Mouse (Mus musculus): ENCODE data around the gene Klk1b8. TPM values are rescaled to one million over a fixed set of nuclear protein-coding genes. Genes with fewer than 3 reads are reported as not detected.
A peak's percentile ranks its signal among the peaks of the same experiment; 100 is the strongest.

The Klk1b8 gene
- not detected in 2 replicates for polyA plus RNA-seq (2014; fragmentation: Nextera tagmentation; extraction: Ambion mirVana)

GRCm38 (mm10) chr7:43950364-43950763 lies at the start of gene Klk1b8:
TSS of gene Klk1b8 (plus strand) at chr7:43950664.
- 81% methylated on average over 2 of the region's 2 CpGs for WGBS
- H3K9ac ChIP-seq (ENCODE audit: low read depth, low read length) = no peak within 1 kb of the TSS
- no peak for ATAC-seq (ENCODE audit: low FRiP score, low TSS enrichment)
- H3K4me3 ChIP-seq (ENCODE audit: low read length) = no peak within 1 kb of the TSS
- H3K4me2 ChIP-seq (replicated peaks; ENCODE audit: low read depth, low read length) = no peak within 1 kb of the TSS
- H3K36me3 ChIP-seq (ENCODE audit: control insufficient read depth, insufficient read depth, low read length) = no peaks in the 10 kb centered on the region
- no peak within 1 kb of the TSS for H3K27ac ChIP-seq (ENCODE audit: low read depth, low read length)
- no peaks in the 10 kb centered on the region for H3K27me3 ChIP-seq (ENCODE audit: control insufficient read depth, insufficient read depth, low read length)
- H3K9me3 ChIP-seq (ENCODE audit: control insufficient read depth, low read length) = no peaks in the 10 kb centered on the region
- no peaks in the 10 kb centered on the region for H3K4me1 ChIP-seq (ENCODE audit: control insufficient read depth, insufficient read depth, low read length)

GRCm38 (mm10) chr7:43914821-43915220 lies 35.6 kb upstream of the Klk1b8 start:
- ATAC-seq (ENCODE audit: low FRiP score, low TSS enrichment) = no peak
- no peak overlapping the region for H3K4me3 ChIP-seq (ENCODE audit: low read length)

GRCm38 (mm10) chr7:43918426-43918825 lies 32.0 kb upstream of the Klk1b8 start:
- Histone ChIP-seq H3K4me2 (replicated peaks; ENCODE audit: low read depth, low read length) (no peak overlapping the region), H3K9ac (ENCODE audit: low read depth, low read length) (no peak overlapping the region), H3K27me3 (ENCODE audit: control insufficient read depth, insufficient read depth, low read length) (no peaks in the 10 kb centered on the region), H3K27ac (ENCODE audit: low read depth, low read length) (no peak overlapping the region), H3K4me3 (ENCODE audit: low read length) (no peak overlapping the region), H3K36me3 (ENCODE audit: control insufficient read depth, insufficient read depth, low read length) (no peaks in the 10 kb centered on the region), H3K4me1 (ENCODE audit: control insufficient read depth, insufficient read depth, low read length) (no peaks in the 10 kb centered on the region), H3K9me3 (ENCODE audit: control insufficient read depth, low read length) (no peaks in the 10 kb centered on the region)
- ATAC-seq (ENCODE audit: low FRiP score, low TSS enrichment) = no peak
- WGBS = 74% methylated on average over 13 of the region's 13 CpGs

More at GRCm38 (mm10) chr7:43914821-43915220, 35.6 kb upstream of the Klk1b8 start:
- Histone ChIP-seq H3K27me3 (ENCODE audit: control insufficient read depth, insufficient read depth, low read length) (no peaks in the 10 kb centered on the region), H3K9me3 (ENCODE audit: control insufficient read depth, low read length) (no peaks in the 10 kb centered on the region), H3K9ac (ENCODE audit: low read depth, low read length) (no peak overlapping the region), H3K4me1 (ENCODE audit: control insufficient read depth, insufficient read depth, low read length) (no peaks in the 10 kb centered on the region), H3K36me3 (ENCODE audit: control insufficient read depth, insufficient read depth, low read length) (no peaks in the 10 kb centered on the region), H3K4me2 (replicated peaks; ENCODE audit: low read depth, low read length) (no peak overlapping the region), H3K27ac (ENCODE audit: low read depth, low read length) (no peak overlapping the region)
- 68% methylated on average over 9 of the region's 9 CpGs for WGBS

- no peaks in the 10 kb centered on the region for H3K27me3 ChIP-seq (ENCODE audit: control insufficient read depth, insufficient read depth, low read length)
- H3K9ac ChIP-seq (ENCODE audit: low read depth, low read length) = no peak overlapping the region
- H3K27ac ChIP-seq (ENCODE audit: low read depth, low read length) = no peak overlapping the region
- 64% methylated on average over 8 of the region's 8 CpGs for WGBS
- no peaks in the 10 kb centered on the region for H3K36me3 ChIP-seq (ENCODE audit: control insufficient read depth, insufficient read depth, low read length)
- H3K4me3 ChIP-seq (ENCODE audit: low read length) = no peak overlapping the region
- no peaks in the 10 kb centered on the region for H3K4me1 ChIP-seq (ENCODE audit: control insufficient read depth, insufficient read depth, low read length)
- no peak overlapping the region for H3K4me2 ChIP-seq (replicated peaks; ENCODE audit: low read depth, low read length)
- ATAC-seq (ENCODE audit: low FRiP score, low TSS enrichment) = no peak
- no peaks in the 10 kb centered on the region for H3K9me3 ChIP-seq (ENCODE audit: control insufficient read depth, low read length)
Observed at GRCm38 (mm10) chr7:43918871-43919270, 31.6 kb upstream of the Klk1b8 start.

- Histone ChIP-seq H3K4me2 (replicated peaks; ENCODE audit: low read depth, low read length) (no peak overlapping the region), H3K27me3 (ENCODE audit: control insufficient read depth, insufficient read depth, low read length) (no peaks in the 10 kb centered on the region), H3K4me1 (ENCODE audit: control insufficient read depth, insufficient read depth, low read length) (no peaks in the 10 kb centered on the region), H3K27ac (ENCODE audit: low read depth, low read length) (no peak overlapping the region), H3K4me3 (ENCODE audit: low read length) (no peak overlapping the region), H3K9ac (ENCODE audit: low read depth, low read length) (no peak overlapping the region), H3K9me3 (ENCODE audit: control insufficient read depth, low read length) (no peaks in the 10 kb centered on the region), H3K36me3 (ENCODE audit: control insufficient read depth, insufficient read depth, low read length) (no peaks in the 10 kb centered on the region)
- peak; percentile 93 for ATAC-seq (ENCODE audit: low FRiP score, low TSS enrichment)
- 31% methylated on average over 14 of the region's 14 CpGs for WGBS
Observed at GRCm38 (mm10) chr7:43919559-43920451, 30.7 kb upstream of the Klk1b8 start.

- Histone ChIP-seq H3K9ac (ENCODE audit: low read depth, low read length) (no peak overlapping the region), H3K9me3 (ENCODE audit: control insufficient read depth, low read length) (no peaks in the 10 kb centered on the region), H3K4me1 (ENCODE audit: control insufficient read depth, insufficient read depth, low read length) (no peaks in the 10 kb centered on the region), H3K27ac (ENCODE audit: low read depth, low read length) (no peak overlapping the region), H3K4me2 (replicated peaks; ENCODE audit: low read depth, low read length) (no peak overlapping the region), H3K36me3 (ENCODE audit: control insufficient read depth, insufficient read depth, low read length) (no peaks in the 10 kb centered on the region), H3K27me3 (ENCODE audit: control insufficient read depth, insufficient read depth, low read length) (no peaks in the 10 kb centered on the region), H3K4me3 (ENCODE audit: low read length) (no peak overlapping the region)
- WGBS = 92% methylated on average over 3 of the region's 3 CpGs
- no peak for ATAC-seq (ENCODE audit: low FRiP score, low TSS enrichment)
Observed at GRCm38 (mm10) chr7:43920582-43920981, 29.9 kb upstream of the Klk1b8 start.

- no peaks in the 10 kb centered on the region for H3K27me3 ChIP-seq (ENCODE audit: control insufficient read depth, insufficient read depth, low read length)
- H3K36me3 ChIP-seq (ENCODE audit: control insufficient read depth, insufficient read depth, low read length) = no peaks in the 10 kb centered on the region
- H3K9me3 ChIP-seq (ENCODE audit: control insufficient read depth, low read length) = no peaks in the 10 kb centered on the region
- no peak overlapping the region for H3K4me2 ChIP-seq (replicated peaks; ENCODE audit: low read depth, low read length)
- H3K27ac ChIP-seq (ENCODE audit: low read depth, low read length) = no peak overlapping the region
- no peak overlapping the region for H3K4me3 ChIP-seq (ENCODE audit: low read length)
- H3K9ac ChIP-seq (ENCODE audit: low read depth, low read length) = no peak overlapping the region
- ATAC-seq (ENCODE audit: low FRiP score, low TSS enrichment) = no peak
- WGBS = 78% methylated on average over 6 of the region's 6 CpGs
- no peaks in the 10 kb centered on the region for H3K4me1 ChIP-seq (ENCODE audit: control insufficient read depth, insufficient read depth, low read length)
Observed at GRCm38 (mm10) chr7:43921087-43921486, 29.4 kb upstream of the Klk1b8 start.

GRCm38 (mm10) chr7:43921941-43922340 lies 28.5 kb upstream of the Klk1b8 start:
- no peaks in the 10 kb centered on the region for H3K27me3 ChIP-seq (ENCODE audit: control insufficient read depth, insufficient read depth, low read length)
- WGBS = 90% methylated on average over 2 of the region's 2 CpGs
- no peak overlapping the region for H3K9ac ChIP-seq (ENCODE audit: low read depth, low read length)
- H3K4me3 ChIP-seq (ENCODE audit: low read length) = no peak overlapping the region
- no peak overlapping the region for H3K27ac ChIP-seq (ENCODE audit: low read depth, low read length)
- no peaks in the 10 kb centered on the region for H3K4me1 ChIP-seq (ENCODE audit: control insufficient read depth, insufficient read depth, low read length)
- ATAC-seq (ENCODE audit: low FRiP score, low TSS enrichment) = no peak
- no peaks in the 10 kb centered on the region for H3K9me3 ChIP-seq (ENCODE audit: control insufficient read depth, low read length)
- no peak overlapping the region for H3K4me2 ChIP-seq (replicated peaks; ENCODE audit: low read depth, low read length)
- H3K36me3 ChIP-seq (ENCODE audit: control insufficient read depth, insufficient read depth, low read length) = no peaks in the 10 kb centered on the region

- 73% methylated on average over 5 of the region's 5 CpGs for WGBS
- Histone ChIP-seq H3K4me3 (ENCODE audit: low read length) (no peak overlapping the region), H3K27me3 (ENCODE audit: control insufficient read depth, insufficient read depth, low read length) (no peaks in the 10 kb centered on the region), H3K4me1 (ENCODE audit: control insufficient read depth, insufficient read depth, low read length) (no peaks in the 10 kb centered on the region), H3K9me3 (ENCODE audit: control insufficient read depth, low read length) (no peaks in the 10 kb centered on the region), H3K36me3 (ENCODE audit: control insufficient read depth, insufficient read depth, low read length) (no peaks in the 10 kb centered on the region), H3K27ac (ENCODE audit: low read depth, low read length) (no peak overlapping the region), H3K4me2 (replicated peaks; ENCODE audit: low read depth, low read length) (no peak overlapping the region), H3K9ac (ENCODE audit: low read depth, low read length) (no peak overlapping the region)
- no peak for ATAC-seq (ENCODE audit: low FRiP score, low TSS enrichment)
Observed at GRCm38 (mm10) chr7:43925985-43926384, 24.5 kb upstream of the Klk1b8 start.

All from kidney, embryonic 14.5 days (tissue).